Mouse (Mus musculus): ENCODE results near the gene Rcor1.

Gene Rcor1

GRCm38 (mm10) chr12:111021577-111021976 is 17.6 kb upstream of the Rcor1 start:
- no peak for DNase-seq (ENCODE audit: low read depth)

GRCm38 (mm10) chr12:111028176-111029167 is 10.7 kb upstream of the Rcor1 start:
- DNase-seq (ENCODE audit: low read depth): no peak

GRCm38 (mm10) chr12:111029291-111029890 is 9.8 kb upstream of the Rcor1 start:
- DNase-seq (ENCODE audit: low read depth): no peak

GRCm38 (mm10) chr12:111032839-111033238 is 6.3 kb upstream of the Rcor1 start:
- no peak for DNase-seq (ENCODE audit: low read depth)

GRCm38 (mm10) chr12:111035182-111035824 is 3.8 kb upstream of the Rcor1 start:
- peak; percentile 70 for DNase-seq (ENCODE audit: low read depth)

- no peak for DNase-seq (ENCODE audit: low read depth)
These were observed 2.9 kb upstream of the Rcor1 start for GRCm38 (mm10) chr12:111036198-111036775.

GRCm38 (mm10) chr12:111037241-111038180 is 1.6 kb upstream of the Rcor1 start:
- no peak for DNase-seq (ENCODE audit: low read depth)

GRCm38 (mm10) chr12:111038231-111038975 is 748 bp upstream of the Rcor1 start:
- DNase-seq (ENCODE audit: low read depth): peak; percentile 52

GRCm38 (mm10) chr12:111039771-111040530 is 800 bp downstream of the Rcor1 start:
- no peak for DNase-seq (ENCODE audit: low read depth)

- no peak for DNase-seq (ENCODE audit: low read depth)
These were observed 1.3 kb downstream of the Rcor1 start for GRCm38 (mm10) chr12:111040531-111040860.

GRCm38 (mm10) chr12:111041196-111041595 is 2.0 kb downstream of the Rcor1 start:
- DNase-seq (ENCODE audit: low read depth): no peak

GRCm38 (mm10) chr12:111042365-111042764 is 3.2 kb downstream of the Rcor1 start:
- no peak for DNase-seq (ENCODE audit: low read depth)

- DNase-seq (ENCODE audit: low read depth): no peak
These were observed 5.7 kb downstream of the Rcor1 start for GRCm38 (mm10) chr12:111044880-111045279.

GRCm38 (mm10) chr12:111046866-111047265 is 7.7 kb downstream of the Rcor1 start:
- no peak for DNase-seq (ENCODE audit: low read depth)

GRCm38 (mm10) chr12:111048201-111048600 is 9.1 kb downstream of the Rcor1 start:
- no peak for DNase-seq (ENCODE audit: low read depth)

GRCm38 (mm10) chr12:111050256-111050655 is 11.1 kb downstream of the Rcor1 start:
- no peak for DNase-seq (ENCODE audit: low read depth)

- DNase-seq (ENCODE audit: low read depth): no peak
These were observed 24.2 kb downstream of the Rcor1 start for GRCm38 (mm10) chr12:111063361-111063760.

- DNase-seq (ENCODE audit: low read depth): no peak
These were observed 25.1 kb downstream of the Rcor1 start for GRCm38 (mm10) chr12:111064220-111064619.

- no peak for DNase-seq (ENCODE audit: low read depth)
These were observed 26.2 kb downstream of the Rcor1 start for GRCm38 (mm10) chr12:111065330-111065729.

GRCm38 (mm10) chr12:111067816-111068215 is 28.7 kb downstream of the Rcor1 start:
- no peak for DNase-seq (ENCODE audit: low read depth)
